Mouse (Mus musculus) adrenal gland, postnatal 10 days (tissue): ENCODE data around the gene Siglec1. TPM values are rescaled to one million over a fixed set of nuclear protein-coding genes. Genes with fewer than 3 reads are reported as not detected.

Experiments used
- microRNA-seq: library from miRNA; unstranded; fragments of <30 nt; microRNA quantifications from one replicate; pipeline ENCODE4 v1.2.0, GENCODE M21; 2021
- total RNA-seq, 2 experiments: library from RNA; stranded (reverse); gene quantifications; 2 replicates each; pipeline ENCODE4 v1.2.3; 2021

Siglec1 gene
- total RNA-seq, 2 experiments from 2014 or later: 3.8 to 3.9 TPM

Small RNAs within 50 kb of the gene (microRNA-seq; reads per million reads assigned to microRNA genes)
- gene Mir6973b: not detected

Other genes with a start within 250 kb of the Siglec1 start
- 10 to 100 TPM; 38.9 to 49.6 TPM for gene 4930402H24Rik, start 180.4 kb downstream of the Siglec1 start, total RNA-seq
- 10 to 100 TPM; 26.5 to 32.7 TPM for gene Atrn, start 180.3 kb downstream of the Siglec1 start, total RNA-seq
- 10 to 100 TPM in 1 of 2 experiments, 1 to 10 TPM in 1; 8.5 to 15.1 TPM for gene Gfra4, start 43.7 kb downstream of the Siglec1 start, total RNA-seq
- gene Adam33, start 23.0 kb downstream of the Siglec1 start, total RNA-seq: 1 to 10 TPM; 2.4 to 3.9 TPM
- gene Hspa12b, start 40.5 kb upstream of the Siglec1 start, total RNA-seq: 10 to 100 TPM; 23.5 to 27.5 TPM
- not detected for gene Gm11037, start 46.7 kb upstream of the Siglec1 start, total RNA-seq
- gene 1700037H04Rik, start 73.3 kb upstream of the Siglec1 start, total RNA-seq: 10 to 100 TPM; 82.0 to 96.4 TPM
- gene Cenpb, start 93.3 kb upstream of the Siglec1 start, total RNA-seq: 10 to 100 TPM; 76.2 to 86.6 TPM
- gene Cdc25b, start 100.2 kb upstream of the Siglec1 start, total RNA-seq: 10 to 100 TPM; 13.6 to 22.4 TPM
- gene Spef1, start 100.5 kb upstream of the Siglec1 start, total RNA-seq: 10 to 100 TPM in 1 of 2 experiments, 1 to 10 TPM in 1; 7.4 to 10.5 TPM
- gene Ap5s1, start 120.3 kb upstream of the Siglec1 start, total RNA-seq: 10 to 100 TPM; 16.9 to 25.8 TPM
- 10 to 100 TPM; 36.2 to 46.4 TPM for gene Mavs, start 147.3 kb upstream of the Siglec1 start, total RNA-seq
- 10 to 100 TPM; 52.7 to 57.7 TPM for gene Pank2, start 175.7 kb upstream of the Siglec1 start, total RNA-seq